Mouse (Mus musculus) spleen, adult 2 months (tissue): ENCODE measurements at regions not wholly inside any gene's neighbourhood (a gene's known extent, or its start where the extent isn't known, plus 50 kb on each side); places are given as distances from the start of the nearest gene placed in this dataset.

ENCODE experiments used
- DNase-seq, 2 experiments: peaks; one replicate each; pipeline versions ENCODE4 v3.0.0 to v3.0.0-alpha.2; 2012 to 2021; ENCODE audit warnings: low spot score in 2 of 2, low read depth in 1 of 2
- H3K27ac ChIP-seq: fragments of 200-500 bp; 2 replicates; pipeline ENCODE4 v1.5.1; 2012; ENCODE audit warnings: low read length, inconsistent platforms; ENCODE audit not compliant: insufficient read depth
- H3K27me3 ChIP-seq: fragments of 200-500 bp; 2 replicates; pipeline ENCODE4 v1.6.1; 2012; ENCODE audit warnings: mild to moderate bottlenecking, moderate library complexity, low read length, inconsistent platforms; ENCODE audit not compliant: control insufficient read depth, insufficient read depth
- H3K36me3 ChIP-seq: fragments of 200-500 bp; 2 replicates; pipeline ENCODE4 v1.6.1; 2012; ENCODE audit warnings: mild to moderate bottlenecking, low read length, inconsistent platforms; ENCODE audit not compliant: control insufficient read depth, insufficient read depth
- H3K4me1 ChIP-seq: fragments of 200-500 bp; 2 replicates; pipeline ENCODE4 v1.6.1; 2011; ENCODE audit warnings: inconsistent platforms; ENCODE audit not compliant: control insufficient read depth, insufficient read depth, insufficient read length
- H3K4me3 ChIP-seq: fragments of 200-500 bp; 2 replicates; pipeline ENCODE4 v1.5.1; 2011; ENCODE audit warnings: mild to moderate bottlenecking, inconsistent platforms; ENCODE audit not compliant: insufficient read depth, insufficient read length; ENCODE audit errors: extremely low read depth
- CTCF ChIP-seq: fragments of 200-500 bp; IDR thresholded peaks from 2 replicates; pipeline ENCODE4 v1.5.1; 2011; ENCODE audit warnings: mild to moderate bottlenecking, inconsistent platforms; ENCODE audit not compliant: insufficient read depth, insufficient read length, insufficient replicate concordance; ENCODE audit errors: extremely low read depth
- POLR2A ChIP-seq: fragments of 200-500 bp; IDR thresholded peaks from 2 replicates; pipeline ENCODE4 v1.6.1; 2011; ENCODE audit warnings: low read depth, low read length, inconsistent platforms
- WGBS: fragments of 180-500 bp; shearing (Covaris S2); methylation state at CpG from one replicate; pipeline ENCODE4 v1.1.7; 2018; 5-methylcytosine and 5-hydroxymethylcytosine counted together

DNA sequence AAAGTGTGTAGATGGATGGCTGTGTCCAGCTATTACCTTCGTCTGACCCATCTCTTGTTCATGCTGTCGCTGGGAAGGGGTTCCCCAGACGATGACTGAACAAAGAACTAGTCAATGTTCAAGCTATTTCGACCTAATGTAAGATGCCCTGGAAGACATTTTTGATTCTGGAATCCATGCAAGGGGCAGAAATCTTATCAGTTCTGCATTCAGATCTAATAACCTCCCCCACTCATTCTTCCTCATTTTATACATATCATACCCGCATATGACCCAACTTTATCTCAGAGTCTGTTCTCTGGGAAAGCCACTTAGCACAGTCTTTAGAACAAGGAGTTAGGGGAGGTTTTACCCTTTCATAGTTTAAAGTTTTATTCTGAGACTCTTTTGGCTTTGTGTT lies 52.2 kb upstream of the 2310009B15Rik start:
- Histone ChIP-seq H3K4me1 (no peaks in the 10 kb centered on the region; the same call in 1 of the 2 replicates), H3K27me3 (no peaks in the 10 kb centered on the region), H3K4me3 (no peak overlapping the region), H3K36me3 (no peaks in the 10 kb centered on the region), H3K27ac (no peak overlapping the region)
- no peak for DNase-seq
- TF ChIP-seq CTCF, result no peak
- no peak for TF ChIP-seq POLR2A
- WGBS, result 83% methylated on average over 5 of the region's 5 CpGs

DNA sequence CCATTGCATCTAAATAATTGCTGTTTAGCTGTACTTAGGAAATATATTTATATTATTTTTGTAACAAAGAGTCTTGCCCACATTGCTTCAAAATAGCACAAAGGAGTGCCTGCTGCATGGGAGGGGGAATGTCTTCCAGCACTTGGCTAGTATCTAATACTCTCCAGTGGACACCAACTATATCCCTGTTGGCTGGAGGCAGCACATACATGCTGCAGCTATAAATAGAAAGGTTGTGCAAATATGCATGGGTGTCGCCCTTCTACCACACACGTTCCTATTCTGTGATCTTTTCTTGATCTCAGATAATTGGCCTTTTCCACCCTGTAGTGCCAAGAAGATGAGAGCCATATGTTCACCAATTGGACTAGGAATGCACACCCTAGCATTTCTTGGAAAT lies 53.0 kb upstream of the 2310009B15Rik start:
- TF ChIP-seq POLR2A (no peak), CTCF (no peak)
- Histone ChIP-seq H3K4me3 (no peak overlapping the region), H3K4me1 (no peaks in the 10 kb centered on the region; the same call in 1 of the 2 replicates), H3K36me3 (no peaks in the 10 kb centered on the region), H3K27me3 (no peaks in the 10 kb centered on the region), H3K27ac (no peak overlapping the region)
- 67% methylated on average over 2 of the region's 2 CpGs for WGBS
- no peak for DNase-seq

DNA sequence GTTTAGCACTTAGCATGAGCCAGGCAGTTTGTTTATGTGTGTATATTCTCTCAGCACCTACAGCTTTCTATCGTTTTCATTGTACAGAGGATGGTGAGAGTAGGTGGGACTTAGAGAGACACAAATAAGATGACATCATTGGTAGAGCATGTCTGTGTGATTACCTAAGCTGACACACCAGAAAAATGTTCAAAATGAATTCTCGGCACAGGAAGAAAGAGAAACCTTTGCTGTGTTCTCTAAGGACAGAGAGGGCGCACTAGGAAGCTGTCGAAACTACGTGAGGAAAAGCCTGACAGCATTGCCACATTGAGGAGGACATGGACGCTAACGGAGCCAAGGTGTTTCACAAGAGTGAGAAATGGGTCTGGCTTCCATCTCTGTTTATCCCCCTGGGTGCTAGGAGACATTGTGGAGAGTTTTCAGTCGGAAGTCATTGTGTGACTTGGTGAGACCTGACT lies 51.0 kb upstream of the Dennd1b start:
- DNase-seq, result peak in 1 of 2 experiments; percentile 4
- TF ChIP-seq CTCF (no peak), POLR2A (no peak)
- 21% methylated on average over 8 of the region's 8 CpGs for WGBS

DNA sequence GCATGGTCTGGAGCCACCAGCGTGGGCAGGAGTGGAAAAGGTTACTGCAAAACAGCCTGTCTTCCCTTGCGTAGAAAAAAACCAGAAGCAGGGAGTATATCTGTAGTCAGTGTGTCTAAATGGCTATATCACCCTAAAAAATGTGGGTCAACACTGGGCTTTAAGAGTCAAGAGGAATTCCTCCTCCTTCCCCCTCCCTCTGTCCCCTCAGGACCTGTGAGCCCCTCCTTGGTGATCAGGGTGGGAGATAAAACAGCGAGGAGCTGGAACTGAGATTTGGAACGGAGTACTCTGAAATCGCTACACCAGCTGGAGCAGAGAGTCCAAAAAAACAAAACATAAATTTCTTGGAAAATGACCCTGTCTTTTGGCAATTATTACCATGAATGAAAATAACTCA lies 50.3 kb upstream of the Dennd1b start:
- 83% methylated on average over 5 of the region's 5 CpGs for WGBS
- no peak overlapping the region for H3K27ac ChIP-seq
- TF ChIP-seq POLR2A, result no peak
- no peaks in the 10 kb centered on the region for H3K27me3 ChIP-seq
- H3K36me3 ChIP-seq, result no peaks in the 10 kb centered on the region
- no peak overlapping the region; the same call in 1 of the 2 replicates for H3K4me3 ChIP-seq
- DNase-seq, result no peak
- no peaks in the 10 kb centered on the region; the same call in 1 of the 2 replicates for H3K4me1 ChIP-seq

More for the DNA sequence above, 51.0 kb upstream of the Dennd1b start:
- Histone ChIP-seq H3K27me3 (no peaks in the 10 kb centered on the region), H3K4me1 (no peaks in the 10 kb centered on the region; the same call in 1 of the 2 replicates), H3K4me3 (no peak overlapping the region), H3K36me3 (no peaks in the 10 kb centered on the region), H3K27ac (no peak overlapping the region)

DNA sequence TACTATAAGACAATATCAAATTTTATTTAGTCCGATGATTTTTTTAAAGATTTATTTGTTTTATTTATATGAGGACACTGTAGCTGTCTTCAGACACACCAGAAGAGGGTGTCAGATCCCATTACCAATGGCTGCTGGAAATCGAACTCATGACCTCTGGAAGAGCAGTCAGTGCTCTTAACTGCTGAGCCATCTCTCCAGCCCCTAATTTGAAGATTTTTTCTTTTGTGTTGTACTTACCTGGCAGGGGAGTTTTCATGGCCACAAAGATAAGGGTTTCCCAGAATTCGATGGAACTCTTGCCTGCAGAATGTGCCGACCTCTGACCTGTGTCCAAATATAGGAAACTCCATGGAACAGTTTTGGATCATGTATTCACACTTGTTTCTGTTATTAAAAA lies 49.8 kb upstream of the Dennd1b start:
- Histone ChIP-seq H3K4me1 (no peaks in the 10 kb centered on the region; the same call in 1 of the 2 replicates), H3K4me3 (no peak overlapping the region), H3K27me3 (no peaks in the 10 kb centered on the region), H3K27ac (no peak overlapping the region), H3K36me3 (no peaks in the 10 kb centered on the region)
- no peak for DNase-seq
- TF ChIP-seq POLR2A (no peak), CTCF (no peak)
- WGBS, result 89% methylated on average over 4 of the region's 4 CpGs
